Mouse (Mus musculus) heart, embryonic 14.5 days (tissue): Measurements from ENCODE around the gene Ttc19. TPM values are rescaled to one million over a fixed set of nuclear protein-coding genes. Genes with fewer than 3 reads are reported as not detected.

Experiments
- ATAC-seq: fragments of 200-750 bp; cut with Nextera tagmentation; 2 replicates; pipeline ENCODE4 v1.8.0; 2017; ENCODE audit warnings: low read depth, moderate TSS enrichment; ENCODE audit not compliant: insufficient number of reproducible peaks, insufficient read depth, low FRiP score
- H3K27ac ChIP-seq, 2 experiments: fragments of 200-500 bp in 1 of 2; fragments of 300-500 bp in 1 of 2; sonication (generic) in 1 of 2; replicated peaks in 1 of 2; 2 replicates each; pipeline ENCODE4 v1.5.1; 2012 to 2014; ENCODE audit warnings: low read depth in 2 of 2, low read length in 2 of 2, control low read depth in 1 of 2, mild to moderate bottlenecking in 1 of 2, mixed read lengths in 1 of 2; ENCODE audit not compliant: control insufficient read depth in 1 of 2, insufficient read depth in 1 of 2
- H3K27me3 ChIP-seq: fragments of 300-500 bp; sonication (generic); 2 replicates; pipeline ENCODE4 v1.6.1; 2014; ENCODE audit warnings: mild to moderate bottlenecking, low read length, control low read depth; ENCODE audit not compliant: control insufficient read depth, insufficient read depth
- H3K36me3 ChIP-seq: fragments of 300-500 bp; sonication (generic); 2 replicates; pipeline ENCODE4 v1.6.1; 2014; ENCODE audit warnings: mild to moderate bottlenecking, control low read depth, low read length, mixed read lengths; ENCODE audit not compliant: control insufficient read depth, insufficient read depth
- H3K4me1 ChIP-seq, 2 experiments: fragments of 200-500 bp in 1 of 2; fragments of 300-500 bp in 1 of 2; sonication (generic) in 1 of 2; 2 replicates each; pipeline ENCODE4 v1.6.1; 2012 to 2014; ENCODE audit warnings: low read length in 2 of 2, control low read depth in 1 of 2, mixed read lengths in 1 of 2; ENCODE audit not compliant: control insufficient read depth in 2 of 2, insufficient read depth in 2 of 2
- H3K4me2 ChIP-seq: fragments of 300-500 bp; sonication (generic); 2 replicates; pipeline ENCODE4 v1.6.1; 2014; ENCODE audit warnings: mild to moderate bottlenecking, low read length
- H3K4me3 ChIP-seq, 2 experiments: fragments of 200-500 bp in 1 of 2; fragments of 300-500 bp in 1 of 2; sonication (generic) in 1 of 2; 2 replicates each; pipeline ENCODE4 v1.5.1; 2012 to 2014; ENCODE audit warnings: low read length in 2 of 2, mild to moderate bottlenecking in 2 of 2, control low read depth in 1 of 2, low read depth in 1 of 2, moderate library complexity in 1 of 2; ENCODE audit not compliant: control insufficient read depth in 1 of 2, insufficient read depth in 1 of 2
- H3K9ac ChIP-seq: fragments of 300-500 bp; sonication (generic); 2 replicates; pipeline ENCODE4 v1.6.1; 2014; ENCODE audit warnings: mild to moderate bottlenecking, low read length
- H3K9me3 ChIP-seq: fragments of 300-500 bp; sonication (generic); 2 replicates; pipeline ENCODE4 v1.6.1; 2016; ENCODE audit warnings: low read length, control low read depth; ENCODE audit not compliant: control insufficient read depth
- WGBS: fragments of 180-500 bp; shearing (Covaris S2); extraction: QIAGEN DNeasy Blood & Tissue Kit; methylation state at CpG from one replicate; pipeline ENCODE4 v1.1.7; 2014; 5-methylcytosine and 5-hydroxymethylcytosine counted together
- polyA plus RNA-seq: library from polyadenylated mRNA; unstranded; fragments of >200 nt; fragmentation: Nextera tagmentation; extraction: Ambion mirVana; gene quantifications from 2 replicates; pipeline ENCODE4 v1.2.1, GENCODE M21; 2014

Ttc19 gene
- polyA plus RNA-seq, 1 experiment from 2014 or later, result 19.4 TPM

DNA sequence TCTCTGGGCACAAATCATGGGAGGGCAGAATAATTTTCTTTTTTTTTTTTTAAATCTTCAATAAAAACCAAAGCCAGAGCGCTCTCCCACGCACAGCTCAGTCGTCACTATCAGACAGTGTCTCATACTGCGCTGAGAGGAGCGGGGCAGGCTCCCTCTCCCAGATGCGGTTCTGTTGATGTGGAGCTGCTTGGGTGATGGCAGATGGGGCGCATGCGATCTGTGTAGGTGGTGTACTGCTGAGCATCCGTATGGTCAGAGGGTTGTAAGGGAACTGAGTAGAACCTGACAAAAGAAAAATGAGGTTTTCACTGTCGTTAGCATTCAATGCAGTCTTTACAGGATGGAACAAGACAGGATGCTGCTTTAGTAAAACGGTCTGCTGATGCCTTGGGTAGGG, 36.5 kb downstream of the Ttc19 start:
- H3K4me3 ChIP-seq, result no peak overlapping the region
- H3K9ac ChIP-seq, result no peak overlapping the region
- no peaks in the 10 kb centered on the region for H3K4me1 ChIP-seq
- ATAC-seq, result no peak
- WGBS, result 85% methylated on average over 11 of the region's 11 CpGs
- H3K9me3 ChIP-seq, result no peaks in the 10 kb centered on the region
- H3K27ac ChIP-seq, result no peak overlapping the region
- H3K36me3 ChIP-seq, result peaks cover 100% of the 10 kb centered on the region
- H3K4me2 ChIP-seq, result no peak overlapping the region
- H3K27me3 ChIP-seq, result no peaks in the 10 kb centered on the region

DNA sequence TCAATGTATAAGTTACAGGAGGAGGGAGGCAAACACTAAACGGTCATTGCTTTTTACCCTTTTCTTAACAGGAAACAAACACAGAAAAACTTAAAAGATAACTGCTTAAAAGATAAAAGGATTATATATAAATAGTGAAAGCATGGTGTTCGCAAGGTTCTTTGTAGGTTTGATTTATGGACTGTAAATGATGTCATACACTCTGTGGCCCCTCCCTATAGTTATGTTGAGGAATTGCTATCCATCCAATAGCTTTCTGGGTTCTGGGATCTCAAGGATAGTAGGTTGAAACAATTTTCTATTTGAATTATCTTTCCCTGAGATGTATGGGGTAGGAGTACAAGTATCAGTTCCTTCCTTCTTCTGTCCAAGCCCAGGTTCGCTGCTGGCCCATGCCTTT, 38.8 kb downstream of the Ttc19 start:
- no peak overlapping the region for H3K4me2 ChIP-seq
- peaks cover 0 to 4% of the 10 kb centered on the region in 2 experiments; a peak in 1 of 4 replicates for H3K4me1 ChIP-seq
- no peak overlapping the region for H3K4me3 ChIP-seq
- no peak for ATAC-seq
- 81% methylated on average over 3 of the region's 3 CpGs for WGBS
- no peak overlapping the region for H3K27ac ChIP-seq
- no peaks in the 10 kb centered on the region for H3K9me3 ChIP-seq
- H3K27me3 ChIP-seq, result no peaks in the 10 kb centered on the region
- H3K9ac ChIP-seq, result no peak overlapping the region
- H3K36me3 ChIP-seq, result peaks cover 98% of the 10 kb centered on the region

DNA sequence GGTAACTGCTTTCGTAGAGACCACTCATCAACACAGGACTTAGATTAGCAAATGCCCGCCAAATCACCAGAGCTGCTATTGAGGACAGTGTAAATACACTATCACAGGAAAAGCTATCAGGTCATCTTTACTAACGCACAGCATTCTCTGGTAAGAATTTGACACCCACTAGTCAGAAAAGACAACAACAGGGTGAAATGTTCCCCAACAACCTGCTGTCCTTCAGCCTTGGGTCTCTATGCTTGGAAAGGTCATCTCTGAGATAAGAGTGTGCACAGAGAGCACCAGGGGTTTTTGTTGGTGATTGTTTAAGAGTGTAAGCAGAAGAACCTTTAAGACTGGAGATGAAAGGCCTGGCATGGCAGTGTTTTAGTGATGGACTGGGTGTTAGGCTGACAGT, 42.4 kb downstream of the Ttc19 start:
- Histone ChIP-seq H3K27ac (0 out of 4 replicates have a peak overlapping the region, but pooled peaks of 1 of the 2 experiments have one; percentile 14), H3K36me3 (peaks cover 98% of the 10 kb centered on the region), H3K27me3 (no peaks in the 10 kb centered on the region), H3K4me2 (no peak overlapping the region), H3K4me3 (no peak overlapping the region), H3K9ac (no peak overlapping the region), H3K4me1 (peaks cover 0 to 4% of the 10 kb centered on the region in 2 experiments; a peak in 1 of 4 replicates), H3K9me3 (no peaks in the 10 kb centered on the region)
- 28% methylated on average over 3 of the region's 3 CpGs for WGBS
- no peak for ATAC-seq

DNA sequence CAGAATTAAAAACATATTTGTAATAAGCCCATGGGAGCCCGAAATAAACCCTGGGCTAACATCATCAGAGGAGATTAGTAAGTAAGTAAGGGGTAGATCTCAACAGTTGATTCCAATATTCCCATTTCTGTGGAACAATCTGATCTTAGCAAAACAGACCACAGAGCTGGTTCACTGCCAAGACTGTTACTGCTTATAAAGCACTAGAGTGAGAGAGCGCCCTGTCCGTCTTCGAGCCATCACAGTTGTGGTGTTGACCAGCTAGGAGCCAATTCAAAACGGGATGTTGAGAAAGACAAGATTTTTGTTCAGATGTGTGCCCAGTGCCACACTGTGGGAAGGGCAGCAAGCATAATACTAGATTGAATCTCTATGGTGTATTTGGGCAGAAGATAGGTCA, 49.9 kb downstream of the Ttc19 start:
- WGBS, result 74% methylated on average over 5 of the region's 5 CpGs
- H3K36me3 ChIP-seq, result peaks cover 100% of the 10 kb centered on the region
- ATAC-seq, result no peak
- H3K4me1 ChIP-seq, result no peaks in the 10 kb centered on the region
- H3K9ac ChIP-seq, result no peak overlapping the region
- no peaks in the 10 kb centered on the region for H3K9me3 ChIP-seq
- no peak overlapping the region for H3K27ac ChIP-seq
- H3K4me2 ChIP-seq, result no peak overlapping the region
- H3K27me3 ChIP-seq, result no peaks in the 10 kb centered on the region
- no peak overlapping the region for H3K4me3 ChIP-seq

GRCm38 (mm10) chr11:62332228-62332627, 51.0 kb downstream of the Ttc19 start:
- WGBS, result 76% methylated on average over 4 of the region's 4 CpGs
- Histone ChIP-seq H3K4me1 (no peaks in the 10 kb centered on the region), H3K4me2 (no peak overlapping the region), H3K27me3 (no peaks in the 10 kb centered on the region), H3K36me3 (peaks cover 100% of the 10 kb centered on the region), H3K4me3 (no peak overlapping the region), H3K9me3 (no peaks in the 10 kb centered on the region), H3K9ac (no peak overlapping the region), H3K27ac (no peak overlapping the region)
- ATAC-seq, result no peak

GRCm38 (mm10) chr11:62343002-62343401, 61.7 kb downstream of the Ttc19 start:
- Histone ChIP-seq H3K9ac (no peak overlapping the region), H3K4me2 (no peak overlapping the region), H3K4me1 (no peaks in the 10 kb centered on the region), H3K9me3 (no peaks in the 10 kb centered on the region), H3K36me3 (peaks cover 81% of the 10 kb centered on the region), H3K27ac (no peak overlapping the region), H3K27me3 (no peaks in the 10 kb centered on the region), H3K4me3 (no peak overlapping the region)
- 96% methylated on average over 13 of the region's 13 CpGs for WGBS
- ATAC-seq, result no peak

DNA sequence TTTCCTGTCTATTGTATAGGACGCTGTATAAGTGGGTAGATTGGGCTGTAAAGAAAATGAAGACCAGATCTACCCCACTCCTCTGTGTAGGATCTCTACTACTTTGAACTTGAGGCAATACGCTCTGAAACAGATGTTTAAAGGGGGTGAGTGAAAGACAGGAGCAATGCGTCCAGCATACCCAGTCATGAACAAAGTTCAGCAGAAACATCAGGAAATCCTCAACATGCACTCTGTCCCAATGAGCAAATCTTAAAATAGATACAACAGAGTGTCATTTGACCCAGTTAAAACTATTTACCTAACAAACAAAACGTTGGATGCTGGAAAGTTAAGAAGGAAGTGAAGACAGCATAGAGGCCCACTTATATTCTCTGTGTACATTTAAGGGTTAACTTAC, 70.7 kb downstream of the Ttc19 start:
- WGBS, result 86% methylated on average over 4 of the region's 4 CpGs
- Histone ChIP-seq H3K27ac (no peak overlapping the region), H3K27me3 (no peaks in the 10 kb centered on the region), H3K36me3 (peaks cover 90% of the 10 kb centered on the region), H3K4me1 (no peaks in the 10 kb centered on the region), H3K9ac (no peak overlapping the region), H3K4me3 (no peak overlapping the region), H3K4me2 (no peak overlapping the region), H3K9me3 (no peaks in the 10 kb centered on the region)
- no peak for ATAC-seq

DNA sequence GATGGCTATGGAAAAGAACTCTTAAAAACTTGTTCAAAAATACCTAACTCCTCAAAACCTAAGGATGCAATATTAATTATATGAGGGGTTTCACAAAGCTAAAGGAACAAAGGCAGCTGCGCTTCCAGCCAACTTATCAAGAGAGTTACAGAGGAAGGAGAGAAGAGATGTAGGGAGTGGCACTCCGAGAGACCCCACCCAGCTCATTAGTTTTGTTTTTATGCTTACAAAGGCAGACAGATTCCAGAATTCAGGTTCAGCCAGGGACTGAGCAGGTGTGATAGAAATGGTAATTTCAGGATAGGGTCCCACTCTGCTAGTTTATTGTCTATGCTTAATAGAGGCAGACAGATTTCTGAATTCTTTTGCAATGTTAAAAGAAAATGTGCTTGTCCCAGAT, 73.9 kb downstream of the Ttc19 start:
- Histone ChIP-seq H3K4me2 (no peak overlapping the region), H3K9me3 (no peaks in the 10 kb centered on the region), H3K4me3 (no peak overlapping the region), H3K27me3 (no peaks in the 10 kb centered on the region), H3K36me3 (peaks cover 92% of the 10 kb centered on the region), H3K4me1 (no peaks in the 10 kb centered on the region), H3K27ac (no peak overlapping the region), H3K9ac (no peak overlapping the region)
- no peak for ATAC-seq
- 90% methylated on average over 2 of the region's 2 CpGs for WGBS
